Mouse (Mus musculus): ENCODE measurements at regions not wholly inside any gene's neighbourhood (a gene's known extent, or its start where the extent isn't known, plus 50 kb on each side); places are given as distances from the start of the nearest gene placed in this dataset.

GRCm38 (mm10) chr13:44149499-44149898 lies 364.9 kb downstream of the Cd83 start:
- in situ Hi-C loops (cut with MboI; ENCODE audit: low pct_unique_long_range_greater_than_20kb in 1 of 2, low sequenced_read_pairs in 2 of 2, unreplicated experiment in 1 of 2): loop anchor here in 1 of 2 experiments (10.0 kb wide), 1 partner anchor 275 kb away; no protein-coding TSS in a partner anchor

DNA sequence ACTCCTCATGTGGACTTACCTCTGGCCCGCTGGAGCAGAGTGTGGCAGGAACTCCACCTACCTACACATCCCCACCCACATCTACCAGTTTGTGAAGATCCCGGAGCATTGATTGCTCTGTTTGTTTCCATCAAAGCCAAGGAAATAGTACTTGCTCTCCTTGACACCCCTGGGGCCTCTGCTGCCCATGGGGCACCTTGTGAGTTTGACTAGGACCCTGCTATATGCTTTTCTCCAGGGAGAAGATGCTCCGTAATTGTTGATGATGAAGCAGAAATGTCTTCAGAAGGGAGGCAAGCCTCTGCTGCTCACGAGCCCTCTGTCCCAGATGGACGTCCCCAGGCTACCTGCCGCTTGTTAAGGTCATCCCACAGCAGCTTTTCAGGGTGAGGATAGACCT lies 367.0 kb downstream of the Cd83 start:
- in situ Hi-C loops (cut with MboI; ENCODE audit: low pct_unique_long_range_greater_than_20kb in 1 of 2, low sequenced_read_pairs in 2 of 2, unreplicated experiment in 1 of 2): no loop called here

DNA sequence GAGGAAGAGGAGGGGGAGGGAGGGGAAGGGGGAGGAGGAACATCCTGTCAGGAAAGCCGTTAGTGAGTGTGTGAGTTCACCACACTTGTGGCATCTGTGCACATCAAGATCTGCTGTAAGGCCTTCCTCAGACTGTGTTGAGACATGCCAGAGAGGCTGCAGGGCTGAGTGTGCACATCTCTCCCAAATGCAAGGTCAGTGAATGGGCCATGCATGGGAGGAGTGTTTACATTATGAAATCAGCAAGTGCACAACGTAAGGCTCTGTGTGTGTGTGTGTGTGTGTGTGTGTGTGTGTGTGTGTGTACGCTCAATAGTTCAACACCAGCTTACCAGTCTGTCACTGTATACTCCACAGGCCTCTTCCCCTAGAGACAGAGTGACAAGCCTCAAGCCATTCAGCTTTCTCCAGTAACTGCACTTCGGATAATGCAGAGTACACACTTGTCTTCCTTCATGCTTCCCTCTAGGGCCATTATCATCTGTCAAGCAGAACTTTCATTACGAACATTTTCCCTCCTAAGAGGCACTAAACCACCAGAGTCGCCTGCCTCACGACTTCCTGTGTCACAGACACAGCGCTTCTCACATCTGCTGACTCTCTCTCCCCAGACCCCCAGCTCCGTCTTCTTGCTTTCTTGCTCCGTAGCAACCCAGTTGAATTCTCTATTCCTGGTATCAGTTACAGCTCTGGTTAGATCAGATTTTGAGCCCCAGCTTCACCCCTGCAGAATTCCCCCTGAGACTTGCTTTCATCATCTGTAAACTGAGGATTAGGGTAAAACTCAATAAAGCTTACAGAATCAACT lies 368.4 kb downstream of the Cd83 start:
- in situ Hi-C loops (cut with MboI; ENCODE audit: low pct_unique_long_range_greater_than_20kb in 1 of 2, low sequenced_read_pairs in 2 of 2, unreplicated experiment in 1 of 2): no loop called here

- in situ Hi-C loops (cut with MboI; ENCODE audit: low pct_unique_long_range_greater_than_20kb in 1 of 2, low sequenced_read_pairs in 2 of 2, unreplicated experiment in 1 of 2): no loop called here
Observed at GRCm38 (mm10) chr13:44153784-44154183, 369.2 kb downstream of the Cd83 start.

DNA sequence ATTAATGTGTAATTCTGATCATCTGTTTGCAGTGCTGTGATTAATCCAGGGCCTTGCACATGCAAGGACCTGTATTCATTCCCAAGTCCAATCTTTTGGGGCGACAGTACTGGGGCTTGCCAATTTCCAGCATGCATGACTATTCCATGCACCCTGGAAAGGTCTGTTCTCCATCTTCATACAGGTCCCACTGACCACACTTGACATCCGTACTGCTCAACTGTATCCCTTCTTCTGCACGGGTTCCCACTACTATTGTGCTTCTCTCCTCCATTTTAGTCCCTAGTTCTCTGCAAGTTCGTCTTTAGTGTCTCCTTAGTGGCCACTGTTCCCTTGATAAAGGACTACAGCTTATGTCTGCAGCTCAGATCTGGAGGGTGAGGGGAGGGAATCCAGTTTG lies 371.4 kb downstream of the Cd83 start:
- in situ Hi-C loops (cut with MboI; ENCODE audit: low pct_unique_long_range_greater_than_20kb in 1 of 2, low sequenced_read_pairs in 2 of 2, unreplicated experiment in 1 of 2): no loop called here

DNA sequence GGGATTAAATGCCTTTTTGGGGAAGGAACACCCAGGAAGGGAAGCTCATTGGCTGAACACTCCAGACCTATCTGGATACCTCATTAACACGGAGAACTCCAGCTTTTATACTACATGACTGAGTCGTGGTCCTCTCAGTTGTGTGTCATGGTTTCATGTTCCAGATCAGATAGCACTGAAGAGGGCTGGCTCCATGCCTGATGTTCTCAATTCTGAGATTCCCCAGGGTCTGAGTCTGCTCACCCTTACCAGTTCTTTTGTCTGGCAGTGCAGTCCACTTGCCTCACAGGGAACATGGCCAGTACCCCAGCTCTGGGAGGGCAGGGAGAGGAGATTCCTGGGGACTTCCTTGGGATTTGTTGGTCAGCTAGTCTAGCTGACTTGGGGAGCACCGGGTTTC lies 372.0 kb downstream of the Cd83 start:
- in situ Hi-C loops (cut with MboI; ENCODE audit: low pct_unique_long_range_greater_than_20kb in 1 of 2, low sequenced_read_pairs in 2 of 2, unreplicated experiment in 1 of 2): no loop called here

DNA sequence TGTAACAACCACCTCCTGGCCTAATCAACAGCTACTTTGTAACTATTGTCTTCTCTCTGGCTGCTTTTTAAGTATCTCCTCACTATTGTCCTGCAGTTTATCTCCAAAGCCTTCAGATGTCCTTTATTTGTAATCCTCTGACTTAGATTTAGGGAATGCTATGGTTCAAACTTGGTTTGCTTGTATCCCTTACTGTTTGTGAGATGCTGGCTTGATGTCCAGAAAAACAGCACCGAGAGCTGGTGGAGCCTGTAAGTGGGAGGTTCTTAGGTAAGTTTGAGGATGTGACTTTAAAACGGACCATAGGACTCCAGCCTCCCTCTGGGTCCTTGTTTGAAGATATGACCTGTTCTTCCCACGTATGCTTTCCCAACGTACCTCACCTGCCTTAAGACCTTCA lies 372.7 kb downstream of the Cd83 start:
- in situ Hi-C loops (cut with MboI; ENCODE audit: low pct_unique_long_range_greater_than_20kb in 1 of 2, low sequenced_read_pairs in 2 of 2, unreplicated experiment in 1 of 2): no loop called here

DNA sequence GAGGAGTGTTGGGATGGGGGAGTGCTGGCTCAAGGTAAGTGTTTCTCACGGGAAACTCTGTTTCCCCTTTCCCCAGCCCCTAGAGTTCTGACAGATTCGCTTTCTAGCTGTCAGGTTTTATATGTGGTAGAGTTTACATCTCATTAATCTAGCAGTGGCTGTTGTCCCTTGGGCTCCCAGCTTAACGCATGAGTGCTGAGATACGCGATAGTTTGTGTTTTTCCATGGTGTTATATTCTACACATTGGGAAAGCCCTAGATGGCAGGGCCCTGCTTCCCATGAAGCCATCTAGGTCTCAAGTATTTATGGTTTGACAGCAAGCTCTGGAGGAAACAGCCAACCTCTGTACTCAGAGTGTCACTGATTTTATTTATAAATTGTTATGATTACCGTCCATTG lies 373.8 kb downstream of the Cd83 start:
- in situ Hi-C loops (cut with MboI; ENCODE audit: low pct_unique_long_range_greater_than_20kb in 1 of 2, low sequenced_read_pairs in 2 of 2, unreplicated experiment in 1 of 2): no loop called here

DNA sequence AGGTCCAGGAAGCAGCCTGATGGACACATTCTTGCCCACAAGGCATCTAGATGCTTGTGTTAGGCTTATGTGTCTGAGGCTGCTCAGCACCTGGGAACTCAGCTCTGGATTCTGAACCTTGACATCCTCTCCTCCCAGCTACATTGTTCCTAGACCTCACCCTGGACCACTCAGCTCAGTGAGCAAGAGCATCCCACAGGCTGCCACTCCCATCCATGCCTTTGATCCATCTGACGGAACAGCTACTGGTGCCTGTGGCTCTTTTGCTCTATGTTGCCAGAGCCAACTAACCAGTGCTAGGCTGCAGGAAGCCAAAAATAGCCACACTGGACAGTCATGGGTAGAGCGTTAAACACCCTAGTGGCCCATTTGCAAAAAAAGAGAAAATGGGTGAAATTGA lies 374.8 kb downstream of the Cd83 start:
- in situ Hi-C loops (cut with MboI; ENCODE audit: low pct_unique_long_range_greater_than_20kb in 1 of 2, low sequenced_read_pairs in 2 of 2, unreplicated experiment in 1 of 2): no loop called here

DNA sequence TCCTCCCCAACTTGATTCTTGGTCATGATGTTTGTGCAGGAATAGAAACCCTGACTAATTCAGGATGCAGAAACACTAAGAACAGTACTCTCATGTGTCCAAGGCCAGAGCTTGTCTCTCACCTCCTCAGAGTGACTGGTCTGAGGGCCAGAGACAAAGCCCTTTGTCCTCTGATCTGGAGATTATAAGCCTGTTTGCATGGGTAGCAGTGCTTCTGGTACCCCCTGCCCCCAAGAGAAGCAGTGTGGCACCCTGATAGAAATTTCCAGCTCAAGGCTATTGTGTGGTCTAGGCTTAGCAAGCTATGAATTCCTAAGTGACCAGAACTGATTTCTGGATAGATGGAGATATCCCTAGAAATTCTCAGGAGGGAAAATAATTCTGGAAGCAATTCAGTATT lies 380.2 kb downstream of the Cd83 start:
- in situ Hi-C loops (cut with MboI; ENCODE audit: low pct_unique_long_range_greater_than_20kb in 1 of 2, low sequenced_read_pairs in 2 of 2, unreplicated experiment in 1 of 2): no loop called here

DNA sequence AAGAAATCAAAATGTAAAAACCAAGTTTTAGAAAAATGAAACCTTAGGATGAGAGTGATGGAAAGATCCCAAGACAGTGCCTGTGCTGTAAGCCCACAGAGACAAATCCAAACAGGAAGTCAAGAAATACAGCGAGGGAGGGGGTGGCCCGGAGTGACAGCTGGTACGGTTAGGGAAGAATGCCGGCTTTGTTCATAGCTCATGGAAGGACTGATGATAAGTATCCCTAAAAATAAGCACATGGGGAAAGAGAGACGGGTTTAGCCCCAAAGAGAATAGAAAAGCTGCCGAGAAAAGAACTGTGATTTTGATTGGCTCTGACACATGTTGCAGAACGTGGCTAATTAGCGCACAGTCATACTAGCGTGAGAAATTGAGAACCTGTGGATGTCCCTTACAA lies 382.6 kb downstream of the Cd83 start:
- in situ Hi-C loops (cut with MboI; ENCODE audit: low pct_unique_long_range_greater_than_20kb in 1 of 2, low sequenced_read_pairs in 2 of 2, unreplicated experiment in 1 of 2): no loop called here

DNA sequence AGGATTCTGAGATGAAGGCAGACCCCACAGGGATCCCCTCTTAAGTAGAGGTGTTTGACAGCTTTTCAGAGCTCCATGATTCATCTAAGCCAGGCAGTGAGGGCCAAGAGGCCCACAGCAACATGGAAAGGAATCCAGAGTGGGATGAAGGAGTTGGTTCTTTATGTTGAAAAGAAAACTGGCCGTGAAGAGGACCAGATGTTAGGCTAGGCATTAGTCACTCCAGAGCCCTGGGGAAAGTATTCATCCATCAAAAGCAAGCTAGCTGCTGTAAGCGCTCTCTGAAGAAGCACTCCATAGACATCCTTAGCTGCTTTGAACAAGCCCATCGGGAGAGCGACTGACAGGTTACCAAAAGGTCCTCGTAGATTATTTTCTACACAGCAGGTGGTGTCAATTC lies 383.6 kb downstream of the Cd83 start:
- in situ Hi-C loops (cut with MboI; ENCODE audit: low pct_unique_long_range_greater_than_20kb in 1 of 2, low sequenced_read_pairs in 2 of 2, unreplicated experiment in 1 of 2): no loop called here

GRCm38 (mm10) chr13:44171639-44172038 lies 387.1 kb downstream of the Cd83 start:
- in situ Hi-C loops (cut with MboI; ENCODE audit: low pct_unique_long_range_greater_than_20kb in 1 of 2, low sequenced_read_pairs in 2 of 2, unreplicated experiment in 1 of 2): no loop called here

DNA sequence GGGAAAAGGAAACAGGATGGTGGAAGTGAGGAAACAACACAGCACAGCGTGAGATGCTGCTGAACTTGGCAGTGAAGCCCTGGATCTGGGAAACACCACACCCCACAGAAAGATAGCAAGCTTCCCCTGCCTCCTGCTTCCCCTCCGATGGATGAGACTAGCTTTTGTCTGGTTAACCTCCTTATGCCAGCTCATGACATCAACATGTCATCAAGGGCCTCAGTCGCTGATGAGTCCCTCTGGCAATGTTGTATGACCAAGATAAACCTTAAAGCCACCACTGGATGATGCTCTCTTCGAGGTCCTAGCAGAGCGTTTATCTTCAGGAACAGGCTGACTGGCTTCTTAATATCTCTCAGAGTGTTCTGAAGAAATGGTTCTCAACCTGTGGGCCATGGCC lies 388.1 kb downstream of the Cd83 start:
- in situ Hi-C loops (cut with MboI; ENCODE audit: low pct_unique_long_range_greater_than_20kb in 1 of 2, low sequenced_read_pairs in 2 of 2, unreplicated experiment in 1 of 2): no loop called here

DNA sequence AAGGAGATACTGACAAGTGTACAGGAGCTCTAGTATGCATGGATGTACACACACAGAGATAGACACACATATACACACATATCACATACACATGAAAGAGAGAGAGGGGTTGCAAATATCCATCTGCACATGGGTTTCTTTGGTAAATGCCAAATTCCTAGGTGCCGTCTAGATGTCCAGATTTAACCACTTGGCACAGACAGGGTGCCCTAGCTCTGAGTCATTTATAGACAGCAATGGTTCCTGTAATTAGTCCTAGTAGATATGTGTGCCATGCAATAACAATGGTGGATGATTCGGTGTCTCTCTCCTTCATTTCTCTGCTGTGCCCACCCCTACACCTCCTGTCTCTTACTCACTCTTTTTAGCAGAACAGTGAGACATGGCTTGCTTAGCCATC lies 389.7 kb downstream of the Cd83 start:
- in situ Hi-C loops (cut with MboI; ENCODE audit: low pct_unique_long_range_greater_than_20kb in 1 of 2, low sequenced_read_pairs in 2 of 2, unreplicated experiment in 1 of 2): no loop called here

GRCm38 (mm10) chr13:44175300-44176036 lies 390.9 kb downstream of the Cd83 start:
- in situ Hi-C loops (cut with MboI; ENCODE audit: low pct_unique_long_range_greater_than_20kb in 1 of 2, low sequenced_read_pairs in 2 of 2, unreplicated experiment in 1 of 2): no loop called here

DNA sequence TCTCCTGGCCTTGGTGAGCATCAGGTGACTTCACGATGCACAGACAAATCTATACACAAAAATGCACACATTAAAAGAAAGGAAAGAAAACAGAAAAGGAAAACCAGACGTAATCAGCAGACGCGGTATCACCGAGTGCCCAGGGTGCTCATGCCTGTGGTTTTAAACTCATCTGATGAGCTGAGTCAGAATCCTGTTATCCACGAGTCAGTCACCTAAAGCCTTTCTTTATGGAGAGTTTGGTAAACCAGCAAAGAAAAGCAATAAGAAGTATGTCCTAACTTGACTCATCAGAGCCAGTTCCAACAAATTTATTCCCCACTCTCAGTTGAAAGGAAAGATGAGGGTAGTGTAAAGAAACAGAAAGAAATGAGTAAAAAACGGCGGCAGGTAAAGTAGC lies 391.5 kb downstream of the Cd83 start:
- in situ Hi-C loops (cut with MboI; ENCODE audit: low pct_unique_long_range_greater_than_20kb in 1 of 2, low sequenced_read_pairs in 2 of 2, unreplicated experiment in 1 of 2): no loop called here

DNA sequence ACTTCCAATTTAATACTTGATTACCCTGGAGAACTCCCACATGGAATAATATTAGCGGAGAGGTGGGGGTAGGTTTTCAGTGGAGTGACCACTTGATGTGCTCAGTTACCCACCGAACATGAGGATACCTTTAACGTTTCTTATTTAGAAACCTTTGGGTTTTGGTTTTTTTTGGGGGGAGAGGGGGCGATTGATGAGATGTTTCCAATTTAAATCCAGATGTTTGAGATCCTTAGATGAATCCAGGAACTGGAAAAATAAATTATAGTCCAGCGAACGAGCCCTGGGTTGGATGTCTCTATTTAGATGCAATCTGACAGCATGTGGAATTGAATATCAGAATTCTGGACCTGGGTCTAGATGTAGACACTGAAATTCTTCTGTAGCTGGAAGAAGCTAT lies 393.4 kb downstream of the Cd83 start:
- in situ Hi-C loops (cut with MboI; ENCODE audit: low pct_unique_long_range_greater_than_20kb in 1 of 2, low sequenced_read_pairs in 2 of 2, unreplicated experiment in 1 of 2): no loop called here

GRCm38 (mm10) chr13:44180384-44180783 lies 395.8 kb downstream of the Cd83 start:
- in situ Hi-C loops (cut with MboI; ENCODE audit: low pct_unique_long_range_greater_than_20kb in 1 of 2, low sequenced_read_pairs in 2 of 2, unreplicated experiment in 1 of 2): no loop called here
